Mouse (Mus musculus) brain, adult 2 months (tissue): ENCODE measurements around the gene Ifnlr1.

Experiments used
- DNase-seq: peaks from one replicate; pipeline ENCODE4 v3.0.0; 2011; ENCODE audit warnings: low read depth, low spot score

Ifnlr1 gene

GRCm38 (mm10) chr4:135743520-135743919 is 57.4 kb downstream of the Ifnlr1 start:
- DNase-seq = no peak

GRCm38 (mm10) chr4:135744726-135745448 is 58.8 kb downstream of the Ifnlr1 start:
- no peak for DNase-seq

- no peak for DNase-seq
Measured at GRCm38 (mm10) chr4:135745613-135746012, 59.5 kb downstream of the Ifnlr1 start.

GRCm38 (mm10) chr4:135750896-135751295 is 64.8 kb downstream of the Ifnlr1 start:
- DNase-seq = no peak

GRCm38 (mm10) chr4:135752106-135752778 is 66.2 kb downstream of the Ifnlr1 start:
- no peak for DNase-seq

- no peak for DNase-seq
Measured at GRCm38 (mm10) chr4:135752779-135753164, 66.7 kb downstream of the Ifnlr1 start.
